28 mouse cellular contexts compared by ENCODE assay signal in genomic region chr1:43879163-43879562, GRCm38 (mm10). TPM values are rescaled to one million over a fixed set of nuclear protein-coding genes. Genes with fewer than 3 reads are reported as not detected.
DNase-seq lines count a peak whose midpoint lies in the region; ATAC-seq and TF ChIP-seq lines count a peak whose summit lies in the region.
"Had no signal": no experiment of that assay in that cellular context is flagged by ENCODE, and none has a peak within 500 bp of the region (broad histone marks: within the 10 kb centered on the region; RNA-seq: fewer than 3 reads in every experiment).

No protein-coding gene starts in this region.

- no peak for TF ChIP-seq EP300 in lung, postnatal 0 days (IDR thresholded peaks at IDR 0.05)
- no peak for TF ChIP-seq EP300 in stomach, postnatal 0 days (optimal IDR thresholded peaks at IDR 0.05)

- TF ChIP-seq POLR2A in kidney, adult 2 months (IDR thresholded peaks at IDR 0.05; ENCODE audit: low read depth, low read length): no peak

- H3K9ac ChIP-seq in lung, postnatal 0 days (replicated peaks; ENCODE audit: low read depth): no peak overlapping the region
- no peak overlapping the region for H3K9ac ChIP-seq in stomach, postnatal 0 days (ENCODE audit: low read length)
- H3K9ac ChIP-seq: embryonic facial prominence, embryonic 15.5 days; forebrain, embryonic 12.5 days; forebrain, embryonic 15.5 days; heart, embryonic 12.5 days; heart, embryonic 15.5 days; hindbrain, embryonic 13.5 days had no signal

- H3K4me1 ChIP-seq in kidney, adult 2 months (ENCODE audit: control insufficient read depth, insufficient read depth, low read length): peaks cover 15% of the 10 kb centered on the region
- no peaks in the 10 kb centered on the region for H3K4me1 ChIP-seq in lung, postnatal 0 days (ENCODE audit: insufficient read depth, low read depth, low read length)
- no peaks in the 10 kb centered on the region for H3K4me1 ChIP-seq in stomach, postnatal 0 days (replicated peaks; ENCODE audit: control insufficient read depth, insufficient read depth)
- H3K4me1 ChIP-seq: embryonic facial prominence, embryonic 15.5 days; forebrain, embryonic 15.5 days; heart, embryonic 15.5 days had no signal

- no peak for TF ChIP-seq CTCF in kidney, adult 2 months (conservative IDR thresholded peaks at IDR 0.05; ENCODE audit: insufficient read depth, insufficient read length, low read depth, low read length)
- TF ChIP-seq CTCF in lung, postnatal 0 days (IDR thresholded peaks at IDR 0.05): no peak
- TF ChIP-seq CTCF in stomach, postnatal 0 days (IDR thresholded peaks at IDR 0.05; ENCODE audit: low read depth): no peak

- no peak for ATAC-seq in lung, postnatal 0 days
- peak; percentile 84 for ATAC-seq in stomach, postnatal 0 days (ENCODE audit: low FRiP score, low TSS enrichment)
- ATAC-seq: forebrain, embryonic 15.5 days; hindbrain, embryonic 16.5 days had no signal

- H3K9me3 ChIP-seq in lung, postnatal 0 days (ENCODE audit: low read length): no peaks in the 10 kb centered on the region
- no peaks in the 10 kb centered on the region for H3K9me3 ChIP-seq in stomach, postnatal 0 days (ENCODE audit: control insufficient read depth, low read length)
- H3K9me3 ChIP-seq: embryonic facial prominence, embryonic 15.5 days; forebrain, embryonic 12.5 days; forebrain, embryonic 15.5 days; heart, embryonic 12.5 days; heart, embryonic 15.5 days; hindbrain, embryonic 10.5 days; hindbrain, embryonic 13.5 days had no signal

- H3K36me3 ChIP-seq in kidney, adult 2 months (ENCODE audit: control insufficient read depth, insufficient read depth, low read length): no peaks in the 10 kb centered on the region
- H3K36me3 ChIP-seq in lung, postnatal 0 days (ENCODE audit: insufficient read depth, low read length): no peaks in the 10 kb centered on the region
- H3K36me3 ChIP-seq in stomach, postnatal 0 days (ENCODE audit: control insufficient read depth, insufficient read depth, low read length): no peaks in the 10 kb centered on the region
- H3K36me3 ChIP-seq: embryonic facial prominence, embryonic 15.5 days; forebrain, embryonic 12.5 days; forebrain, embryonic 15.5 days; heart, embryonic 12.5 days; heart, embryonic 15.5 days; hindbrain, embryonic 10.5 days; hindbrain, embryonic 13.5 days had no signal

- no peak overlapping the region for H3K4me2 ChIP-seq in lung, postnatal 0 days (replicated peaks; ENCODE audit: low read depth, low read length)
- H3K4me2 ChIP-seq in stomach, postnatal 0 days (replicated peaks; ENCODE audit: low read depth): peak overlapping the region; percentile 36
- H3K4me2 ChIP-seq: embryonic facial prominence, embryonic 15.5 days; forebrain, embryonic 12.5 days; forebrain, embryonic 15.5 days; heart, embryonic 12.5 days; heart, embryonic 15.5 days; hindbrain, embryonic 13.5 days had no signal

- no peaks in the 10 kb centered on the region for H3K27me3 ChIP-seq in kidney, adult 2 months (replicated peaks; ENCODE audit: control insufficient read depth, insufficient read depth, low read length)
- no peaks in the 10 kb centered on the region for H3K27me3 ChIP-seq in lung, postnatal 0 days (replicated peaks; ENCODE audit: insufficient read depth, low read length)
- H3K27me3 ChIP-seq in stomach, postnatal 0 days (ENCODE audit: control insufficient read depth, insufficient read depth, low read length): no peaks in the 10 kb centered on the region
- H3K27me3 ChIP-seq: embryonic facial prominence, embryonic 15.5 days; forebrain, embryonic 12.5 days; forebrain, embryonic 15.5 days; heart, embryonic 12.5 days; heart, embryonic 15.5 days; hindbrain, embryonic 13.5 days had no signal

- DNase-seq in kidney, adult 2 months: no peak
- DNase-seq in kidney, adult 18-20 months: no peak
- DNase-seq in lung, postnatal 0 days (ENCODE audit: low spot score): peak; percentile 36
- DNase-seq in lung, postnatal 10 days: no peak
- DNase-seq in fat pad, adult 2 months (ENCODE audit: extremely low read depth, low read depth, low spot score): peak; percentile 61
- DNase-seq in stomach, postnatal 0 days (ENCODE audit: low spot score): peak; percentile 43
- DNase-seq in right cerebral cortex, postnatal 10 days (ENCODE audit: low spot score in 2 of 2): no peak
- DNase-seq: adrenal gland, adult 8-10 months; adrenal gland, postnatal 25 days; B cell, adult 2 months; cerebellum, adult 11-12 months; cerebellum, adult 8-10 months; cerebellum, postnatal 10 days; cerebellum, postnatal 36 days; embryo, embryonic 11 days; gastrocnemius, postnatal 10 days; gastrocnemius, postnatal 36 days; heart, adult 11 months; heart, postnatal 10 days; heart, postnatal 36 days had no signal

- H3K4me3 ChIP-seq in kidney, adult 2 months (ENCODE audit: insufficient read depth, low read depth, low read length): no peak overlapping the region
- H3K4me3 ChIP-seq in lung, postnatal 0 days (ENCODE audit: low read depth, low read length): no peak overlapping the region
- no peak overlapping the region for H3K4me3 ChIP-seq in stomach, postnatal 0 days (ENCODE audit: low read depth, low read length)
- H3K4me3 ChIP-seq: embryonic facial prominence, embryonic 15.5 days; forebrain, embryonic 12.5 days; forebrain, embryonic 15.5 days; heart, embryonic 12.5 days; heart, embryonic 15.5 days; hindbrain, embryonic 10.5 days; hindbrain, embryonic 13.5 days had no signal

- WGBS in kidney, adult 2 months: 65% methylated on average over 8 of the region's 8 CpGs
- 57% methylated on average over 8 of the region's 8 CpGs for WGBS in lung, postnatal 0 days
- WGBS in stomach, postnatal 0 days: 49% methylated on average over 8 of the region's 8 CpGs

- H3K27ac ChIP-seq in kidney, adult 2 months (ENCODE audit: insufficient read depth, low read depth, low read length): peak overlapping the region; percentile 2; the same call in 1 of the 2 replicates
- H3K27ac ChIP-seq in lung, postnatal 0 days (ENCODE audit: low read length): no peak overlapping the region
- H3K27ac ChIP-seq in stomach, postnatal 0 days (replicated peaks): peak overlapping the region; percentile 40; the same call in 1 of the 2 replicates
- H3K27ac ChIP-seq: embryonic facial prominence, embryonic 15.5 days; forebrain, embryonic 12.5 days; forebrain, embryonic 15.5 days; heart, embryonic 15.5 days; hindbrain, embryonic 10.5 days; hindbrain, embryonic 13.5 days had no signal

RNA-seq across cellular contexts. Expression of gene Uxs1, which starts 51.6 kb away (rescaled TPM):
- polyA plus RNA-seq in kidney, adult 2 months (2012; rRNA removed): 25.0 and 26.9 TPM in 2 replicates
- 17.7 and 18.5 TPM in 2 replicates for polyA plus RNA-seq in lung, postnatal 0 days (2015; fragmentation: Nextera tagmentation; extraction: Ambion mirVana)
- polyA plus RNA-seq in stomach, postnatal 0 days (2015; fragmentation: Nextera tagmentation; extraction: Ambion mirVana): 20.0 and 20.2 TPM in 2 replicates

RNA-seq across cellular contexts. Expression of gene Tpp2, which starts 54.3 kb away (rescaled TPM):
- 4.3 and 6.5 TPM in 2 replicates for polyA plus RNA-seq in kidney, adult 2 months (2012; rRNA removed)
- polyA plus RNA-seq in lung, postnatal 0 days (2015; fragmentation: Nextera tagmentation; extraction: Ambion mirVana): 28.0 and 30.1 TPM in 2 replicates
- polyA plus RNA-seq in stomach, postnatal 0 days (2015; fragmentation: Nextera tagmentation; extraction: Ambion mirVana): 34.5 and 34.8 TPM in 2 replicates

Comparison
In these comparisons a context has a peak if more than half of its experiments do, and no peak if none do; other contexts are left out.
1. DNase-seq: peak in lung, postnatal 0 days (single experiment), fat pad, adult 2 months (single experiment) and stomach, postnatal 0 days (single experiment); none in kidney, adult 2 months (single experiment), kidney, adult 18-20 months (single experiment), lung, postnatal 10 days (single experiment) and right cerebral cortex, postnatal 10 days (0 of 2).